Mouse (Mus musculus): ENCODE results near the gene Slc37a1. TPM values are rescaled to one million over a fixed set of nuclear protein-coding genes. Genes with fewer than 3 reads are reported as not detected.

The Slc37a1 gene
- total and polyA plus RNA-seq, 3 experiments: 14.2 to 15.0 TPM; not detected in 1

- TF ChIP-seq TAL1 (IDR thresholded peaks at IDR 0.05; ENCODE audit: low read length): no peak
- TF ChIP-seq MEF2A (IDR thresholded peaks at IDR 0.05; ENCODE audit: extremely low read depth, insufficient replicate concordance, low read depth, low read length, poor library complexity, severe bottlenecking): no peak
- no peak for TF ChIP-seq EP300 (IDR thresholded peaks at IDR 0.05; ENCODE audit: low read depth in 1 of 2, low read length in 2 of 2)
- TF ChIP-seq POLR2AphosphoS2 (IDR thresholded peaks at IDR 0.05; ENCODE audit: low read length): no peak
- TF ChIP-seq SIN3A (IDR thresholded peaks at IDR 0.05; ENCODE audit: low read length): no peak
- TF ChIP-seq MYC (IDR thresholded peaks at IDR 0.05; ENCODE audit: low read depth, low read length): no peak
- TF ChIP-seq TCF12 (IDR thresholded peaks at IDR 0.05; ENCODE audit: low read depth, low read length): no peak
- TF ChIP-seq GATA1 (IDR thresholded peaks at IDR 0.05; ENCODE audit: low read depth, low read length): no peak
- TF ChIP-seq TBP (IDR thresholded peaks at IDR 0.05; ENCODE audit: low read depth, low read length): no peak
- TF ChIP-seq POLR2AphosphoS5 (IDR thresholded peaks at IDR 0.05; ENCODE audit: borderline replicate concordance, low read depth, low read length): no peak
- TF ChIP-seq NRF1 (IDR thresholded peaks at IDR 0.05; ENCODE audit: insufficient read depth, low read depth, low read length, poor library complexity, severe bottlenecking): no peak
- TF ChIP-seq MAFK (IDR thresholded peaks at IDR 0.05; ENCODE audit: borderline replicate concordance, low read depth, low read length): no peak
- no peak for TF ChIP-seq ZMIZ1 (IDR thresholded peaks at IDR 0.05; ENCODE audit: low read depth, low read length)
- no peak for TF ChIP-seq ELF1 (IDR thresholded peaks at IDR 0.05; ENCODE audit: low read depth, low read length)
- TF ChIP-seq BHLHE40 (IDR thresholded peaks at IDR 0.05; ENCODE audit: borderline replicate concordance, low read depth, low read length): no peak
- TF ChIP-seq NELFE (IDR thresholded peaks at IDR 0.05; ENCODE audit: low read depth, low read length): no peak
- TF ChIP-seq RAD21 (IDR thresholded peaks at IDR 0.05; ENCODE audit: low read depth, low read length): no peak
- no peak for TF ChIP-seq MYB (IDR thresholded peaks at IDR 0.05; ENCODE audit: low read depth, low read length)
- no peak for TF ChIP-seq ETS1 (IDR thresholded peaks at IDR 0.05; ENCODE audit: low read depth, low read length)
- no peaks in the 10 kb centered on the region; a peak in 1 of 4 replicates for H3K36me3 ChIP-seq (ENCODE audit: control insufficient read depth in 1 of 2, insufficient read depth in 2 of 2, low read length in 2 of 2)
- H3K79me2 ChIP-seq (ENCODE audit: control insufficient read depth, insufficient read depth, low read length, poor library complexity): no peaks in the 10 kb centered on the region
- no peak overlapping the region for H3K4me3 ChIP-seq (ENCODE audit: control insufficient read depth in 1 of 2, insufficient read depth in 1 of 2, low read depth in 2 of 2, low read length in 2 of 2)
- H3K27me3 ChIP-seq (ENCODE audit: control insufficient read depth in 1 of 2, insufficient read depth in 2 of 2, low read length in 2 of 2): no peaks in the 10 kb centered on the region; a peak in 1 of 4 replicates
- H3K9me3 ChIP-seq (replicated peaks; ENCODE audit: insufficient read depth, low read length): no peaks in the 10 kb centered on the region
- H3K4me1 ChIP-seq (ENCODE audit: control insufficient read depth in 1 of 2, insufficient read depth in 2 of 2, low read length in 2 of 2): peaks cover 0 to 11% of the 10 kb centered on the region in 2 experiments; a peak in 2 of 4 replicates
- no peak for DNase-seq (ENCODE audit: low read depth, low spot score)
- H3K9ac ChIP-seq (ENCODE audit: control insufficient read depth, low read depth, low read length, poor library complexity, severe bottlenecking): no peak overlapping the region
- no peak overlapping the region for H3K27ac ChIP-seq (ENCODE audit: control insufficient read depth, low read depth, low read length)
Measured at GRCm38 (mm10) chr17:31266321-31266950, 20.2 kb upstream of the Slc37a1 start.

- H3K36me3 ChIP-seq (ENCODE audit: control insufficient read depth in 1 of 2, insufficient read depth in 2 of 2, low read length in 2 of 2): no peaks in the 10 kb centered on the region; a peak in 1 of 4 replicates
- H3K79me2 ChIP-seq (ENCODE audit: control insufficient read depth, insufficient read depth, low read length, poor library complexity): no peaks in the 10 kb centered on the region
- TF ChIP-seq GABPA (IDR thresholded peaks at IDR 0.05; ENCODE audit: low read depth, low read length) (no peak), USF2 (IDR thresholded peaks at IDR 0.05; ENCODE audit: borderline replicate concordance in 1 of 2, insufficient read depth in 1 of 2, low read depth in 1 of 2, low read length in 2 of 2) (no peak), MAFK (IDR thresholded peaks at IDR 0.05; ENCODE audit: borderline replicate concordance, low read depth, low read length) (no peak), GATA1 (IDR thresholded peaks at IDR 0.05; ENCODE audit: low read depth, low read length) (no peak), EP300 (IDR thresholded peaks at IDR 0.05; ENCODE audit: low read depth in 1 of 2, low read length in 2 of 2) (no peak), TBP (IDR thresholded peaks at IDR 0.05; ENCODE audit: low read depth, low read length) (no peak), MAZ (IDR thresholded peaks at IDR 0.05; ENCODE audit: low read depth, low read length) (no peak), POLR2A (IDR thresholded peaks at IDR 0.05; ENCODE audit: control insufficient read depth in 1 of 2, insufficient read depth in 1 of 2, low read depth in 1 of 2, low read length in 2 of 2, poor library complexity in 1 of 2) (no peak), ETS1 (IDR thresholded peaks at IDR 0.05; ENCODE audit: low read depth, low read length) (no peak), UBTF (IDR thresholded peaks at IDR 0.05; ENCODE audit: borderline replicate concordance, insufficient read depth, low read depth, low read length) (no peak), MYB (IDR thresholded peaks at IDR 0.05; ENCODE audit: low read depth, low read length) (no peak), ZKSCAN1 (IDR thresholded peaks at IDR 0.05; ENCODE audit: low read depth, low read length) (no peak), KAT2A (conservative IDR thresholded peaks at IDR 0.05; ENCODE audit: low read depth, low read length) (no peak), ZMIZ1 (IDR thresholded peaks at IDR 0.05; ENCODE audit: low read depth, low read length) (no peak), MXI1 (IDR thresholded peaks at IDR 0.05; ENCODE audit: low read depth, low read length) (no peak), USF1 (IDR thresholded peaks at IDR 0.05; ENCODE audit: low read depth, low read length) (no peak), MEF2A (IDR thresholded peaks at IDR 0.05; ENCODE audit: extremely low read depth, insufficient replicate concordance, low read depth, low read length, poor library complexity, severe bottlenecking) (no peak)
- no peak overlapping the region for H3K27ac ChIP-seq (ENCODE audit: control insufficient read depth, low read depth, low read length)
- H3K9me3 ChIP-seq (replicated peaks; ENCODE audit: insufficient read depth, low read length): no peaks in the 10 kb centered on the region
- peaks cover 0 to 11% of the 10 kb centered on the region in 2 experiments; a peak in 2 of 4 replicates for H3K4me1 ChIP-seq (ENCODE audit: control insufficient read depth in 1 of 2, insufficient read depth in 2 of 2, low read length in 2 of 2)
- no peaks in the 10 kb centered on the region; a peak in 1 of 4 replicates for H3K27me3 ChIP-seq (ENCODE audit: control insufficient read depth in 1 of 2, insufficient read depth in 2 of 2, low read length in 2 of 2)
- DNase-seq (ENCODE audit: low read depth, low spot score): no peak
- H3K4me3 ChIP-seq (ENCODE audit: control insufficient read depth in 1 of 2, insufficient read depth in 1 of 2, low read depth in 2 of 2, low read length in 2 of 2): no peak overlapping the region
- H3K9ac ChIP-seq (ENCODE audit: control insufficient read depth, low read depth, low read length, poor library complexity, severe bottlenecking): no peak overlapping the region
Measured at GRCm38 (mm10) chr17:31267138-31267537, 19.5 kb upstream of the Slc37a1 start.

All from MEL (cell line).